Comparison of ENCODE assay signal across 8 mouse cellular contexts in genomic region chr14:18238750-18239731, GRCm38 (mm10). TPM values are rescaled to one million over a fixed set of nuclear protein-coding genes. Genes with fewer than 3 reads are reported as not detected.
A peak's percentile ranks its signal among the peaks of the same experiment; 100 is the strongest.
DNase-seq lines count a peak whose midpoint lies in the region; ATAC-seq lines count a peak whose summit lies in the region.

Gene Nr1d2, minus strand, starts transcription at chr14:18239127.

- H3K4me3 ChIP-seq in hindbrain, embryonic 14.5 days (replicated peaks; ENCODE audit: low read length): peak within 1 kb of the TSS; percentile 92

- H3K36me3 ChIP-seq in hindbrain, embryonic 14.5 days (replicated peaks; ENCODE audit: control insufficient read depth, insufficient read depth): no peaks in the 10 kb centered on the region

- peak; percentile 100 for DNase-seq in R1 (ENCODE audit: low read depth, low spot score)
- peak; percentile 99 for DNase-seq in cerebellum, postnatal 25 days
- peak; percentile 92 to 93 for DNase-seq in frontal cortex, postnatal 25 days (ENCODE audit: low spot score in 2 of 2)
- DNase-seq in hindbrain, embryonic 14.5 days (ENCODE audit: low spot score): peak; percentile 90
- DNase-seq in layer of hippocampus, postnatal 36 days: peak; percentile 97 to 98
- DNase-seq in lung, postnatal 36 days: peak; percentile 100
- peak; percentile 100 for DNase-seq in retina, postnatal 1 day
- peak; percentile 96 to 99 for DNase-seq in urinary bladder, adult 18-20 months (ENCODE audit: low spot score in 2 of 2)

- H3K4me2 ChIP-seq in hindbrain, embryonic 14.5 days (replicated peaks): peak within 1 kb of the TSS; percentile 69

- peak within 1 kb of the TSS; percentile 76 for H3K27ac ChIP-seq in hindbrain, embryonic 14.5 days

- under 1% methylated on average over 65 of the region's 66 CpGs for WGBS in hindbrain, embryonic 14.5 days

- ATAC-seq in hindbrain, embryonic 14.5 days (ENCODE audit: low FRiP score): peak; percentile 92

- H3K9me3 ChIP-seq in hindbrain, embryonic 14.5 days (ENCODE audit: control insufficient read depth, low read length): no peaks in the 10 kb centered on the region

- no peaks in the 10 kb centered on the region for H3K27me3 ChIP-seq in hindbrain, embryonic 14.5 days (ENCODE audit: control insufficient read depth, insufficient read depth, low read length)

- 0 out of 2 replicates have a peak, but pooled peaks cover 11% of the 10 kb centered on the region for H3K4me1 ChIP-seq in hindbrain, embryonic 14.5 days (replicated peaks; ENCODE audit: control insufficient read depth, insufficient read depth, low read length)

- H3K9ac ChIP-seq in hindbrain, embryonic 14.5 days: peak within 1 kb of the TSS; percentile 65

RNA-seq across cellular contexts. Expression of gene Nr1d2, which starts in this region (rescaled TPM):
- 7.9 and 9.7 TPM in 2 replicates for polyA plus RNA-seq in hindbrain, embryonic 14.5 days (2014; fragmentation: Nextera tagmentation; extraction: Ambion mirVana)
- total RNA-seq in layer of hippocampus, postnatal 36 days (2021): 10 to 100 TPM; 59.1 to 65.8 TPM

Comparison
In these comparisons a context has a peak if more than half of its experiments do, and no peak if none do; other contexts are left out.
1. Peak in every context shown above with its lines: DNase-seq, ATAC-seq, H3K4me3 ChIP-seq and H3K27ac ChIP-seq.